Mouse (Mus musculus): ENCODE data around the gene Tlr4. TPM values are rescaled to one million over a fixed set of nuclear protein-coding genes. Genes with fewer than 3 reads are reported as not detected.

Tlr4 gene
- polyA plus RNA-seq, 1 experiment from 2014 or later, result 13.8 TPM

GRCm38 (mm10) chr4:66843255-66843654 lies 15.9 kb downstream of the Tlr4 start:
- no peak for ATAC-seq
- H3K27me3 ChIP-seq, result no peaks in the 10 kb centered on the region
- in situ Hi-C loops (cut with MboI; ENCODE audit: low pct_unique_long_range_greater_than_20kb), result no loop called here
- no peak for DNase-seq (ENCODE audit: low read depth, low spot score)
- ChIA-PET POLR2A (no interaction called here), CTCF (no interaction called here)
- no peak for TF ChIP-seq CTCF (IDR thresholded peaks at IDR 0.05)

GRCm38 (mm10) chr4:66852011-66852410 lies 24.6 kb downstream of the Tlr4 start:
- TF ChIP-seq CTCF (IDR thresholded peaks at IDR 0.05), result no peak
- no peak for DNase-seq (ENCODE audit: low read depth, low spot score)
- in situ Hi-C loops (cut with MboI; ENCODE audit: low pct_unique_long_range_greater_than_20kb), result no loop called here
- H3K27me3 ChIP-seq, result no peaks in the 10 kb centered on the region
- ATAC-seq, result peak; percentile 31
- POLR2A ChIA-PET, result no interaction called here
- CTCF ChIA-PET, result no interaction called here

DNA sequence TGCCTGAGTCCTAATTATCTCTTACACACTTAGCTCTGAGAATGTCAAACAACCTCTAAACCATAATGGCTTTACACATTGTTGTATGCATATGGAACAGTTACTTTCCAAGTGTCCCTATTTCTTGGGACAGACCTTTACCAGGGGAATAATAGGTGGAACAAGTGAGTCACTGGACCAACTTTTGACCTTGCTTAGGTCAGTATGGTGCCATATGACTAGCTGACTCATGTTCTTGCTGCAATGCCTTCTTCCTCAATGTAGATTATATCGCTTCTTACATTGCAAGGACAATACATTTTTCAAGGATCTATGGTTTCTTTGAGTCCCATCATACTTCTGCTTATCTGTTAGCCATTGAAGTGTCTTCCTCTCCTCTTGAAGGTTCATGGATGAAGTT lies 29.6 kb downstream of the Tlr4 start:
- in situ Hi-C loops (cut with MboI; ENCODE audit: low pct_unique_long_range_greater_than_20kb), result no loop called here
- DNase-seq (ENCODE audit: low read depth, low spot score), result no peak
- TF ChIP-seq CTCF (IDR thresholded peaks at IDR 0.05), result no peak
- CTCF ChIA-PET, result no interaction called here
- H3K27me3 ChIP-seq, result no peaks in the 10 kb centered on the region
- ATAC-seq, result no peak
- POLR2A ChIA-PET, result no interaction called here

- ATAC-seq, result peak; percentile 78
Observed at GRCm38 (mm10) chr4:66869919-66870318, 42.5 kb downstream of the Tlr4 start.

DNA sequence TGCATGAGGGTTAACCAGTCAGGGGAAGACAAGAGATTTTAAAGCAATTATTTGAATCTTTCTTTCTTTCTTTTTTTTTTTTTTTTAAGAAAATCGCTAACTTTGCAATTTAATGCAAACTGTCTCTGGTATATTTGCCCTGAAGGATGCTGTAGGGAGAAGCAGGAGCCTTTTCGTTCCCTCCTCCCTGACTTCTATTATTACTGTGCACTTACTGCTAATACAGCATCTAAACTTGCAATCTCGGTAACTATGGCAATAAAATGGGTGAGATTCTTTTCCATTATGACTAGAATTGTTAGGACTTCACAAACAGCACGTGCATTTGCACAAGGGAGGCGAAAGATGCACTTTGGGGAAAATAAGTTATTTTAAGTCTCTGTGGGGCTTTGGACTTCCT lies 44.6 kb downstream of the Tlr4 start:
- ChIA-PET CTCF (no interaction called here), POLR2A (no interaction called here)
- H3K27me3 ChIP-seq, result no peaks in the 10 kb centered on the region
- DNase-seq (ENCODE audit: low read depth, low spot score) (no peak), ATAC-seq (no peak)
- in situ Hi-C loops (cut with MboI; ENCODE audit: low pct_unique_long_range_greater_than_20kb), result no loop called here
- no peak for TF ChIP-seq CTCF (IDR thresholded peaks at IDR 0.05)

More at GRCm38 (mm10) chr4:66869919-66870318, 42.5 kb downstream of the Tlr4 start:
- ChIA-PET CTCF (no interaction called here), POLR2A (no interaction called here)
- in situ Hi-C loops (cut with MboI; ENCODE audit: low pct_unique_long_range_greater_than_20kb), result no loop called here
- H3K27me3 ChIP-seq, result no peaks in the 10 kb centered on the region
- no peak for DNase-seq (ENCODE audit: low read depth, low spot score)
- TF ChIP-seq CTCF (IDR thresholded peaks at IDR 0.05), result no peak

DNA sequence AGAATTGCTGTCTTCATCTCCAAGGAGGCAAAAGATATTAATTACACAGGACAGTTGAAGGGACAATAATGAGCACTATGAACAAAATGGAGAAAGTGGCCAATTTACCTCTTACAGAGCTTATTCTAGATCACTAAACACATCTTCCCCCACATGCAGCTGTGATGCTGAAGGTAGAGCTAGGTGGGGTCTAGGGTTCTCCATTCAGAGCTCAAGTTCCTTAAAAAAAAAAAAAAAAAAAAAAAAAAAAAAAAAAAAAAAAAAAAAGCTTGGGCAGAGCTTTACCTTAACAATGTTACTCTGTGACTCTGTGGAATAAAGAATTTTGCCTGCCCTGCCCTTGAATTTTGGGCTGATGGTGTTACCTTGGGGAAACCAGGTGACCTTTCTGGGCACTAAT lies 46.0 kb downstream of the Tlr4 start:
- DNase-seq (ENCODE audit: low read depth, low spot score) (no peak), ATAC-seq (no peak)
- no peak for TF ChIP-seq CTCF (IDR thresholded peaks at IDR 0.05)
- POLR2A ChIA-PET, result no interaction called here
- in situ Hi-C loops (cut with MboI; ENCODE audit: low pct_unique_long_range_greater_than_20kb), result no loop called here
- CTCF ChIA-PET, result no interaction called here
- H3K27me3 ChIP-seq, result no peaks in the 10 kb centered on the region

GRCm38 (mm10) chr4:66875751-66876150 lies 48.4 kb downstream of the Tlr4 start:
- ATAC-seq (no peak), DNase-seq (ENCODE audit: low read depth, low spot score) (no peak)
- in situ Hi-C loops (cut with MboI; ENCODE audit: low pct_unique_long_range_greater_than_20kb), result no loop called here
- CTCF ChIA-PET, result no interaction called here
- H3K27me3 ChIP-seq, result no peaks in the 10 kb centered on the region
- TF ChIP-seq CTCF (IDR thresholded peaks at IDR 0.05), result no peak
- POLR2A ChIA-PET, result no interaction called here

DNA sequence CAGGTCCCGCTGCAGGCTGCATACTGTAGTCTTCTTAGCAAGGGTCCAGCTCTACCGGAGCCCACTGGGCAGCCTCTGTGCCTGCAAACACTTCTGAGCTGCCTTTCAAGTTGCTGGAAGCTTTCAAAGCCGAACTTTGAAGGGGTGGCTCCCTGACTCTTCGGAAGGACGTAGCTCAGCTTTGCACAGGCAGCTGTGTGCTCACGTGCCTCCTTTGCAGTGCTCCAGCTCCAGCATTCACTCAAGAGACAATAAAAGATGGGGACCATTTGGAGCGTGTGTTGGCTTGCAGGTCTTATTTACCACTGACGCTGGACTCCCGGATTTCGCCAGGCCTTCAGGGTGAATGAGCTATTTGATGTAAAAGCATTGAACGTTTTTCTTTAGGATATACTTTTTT lies 50.2 kb downstream of the Tlr4 start:
- ChIA-PET CTCF (interaction anchor here (1.0 kb wide), 1 partner anchor 12 kb away, joined by 3 read pairs; no protein-coding TSS in a partner anchor), POLR2A (no interaction called here)
- ATAC-seq, result no peak
- no peak for TF ChIP-seq CTCF (IDR thresholded peaks at IDR 0.05)
- no peaks in the 10 kb centered on the region for H3K27me3 ChIP-seq
- in situ Hi-C loops (cut with MboI; ENCODE audit: low pct_unique_long_range_greater_than_20kb), result no loop called here
- no peak for DNase-seq (ENCODE audit: low read depth, low spot score)

DNA sequence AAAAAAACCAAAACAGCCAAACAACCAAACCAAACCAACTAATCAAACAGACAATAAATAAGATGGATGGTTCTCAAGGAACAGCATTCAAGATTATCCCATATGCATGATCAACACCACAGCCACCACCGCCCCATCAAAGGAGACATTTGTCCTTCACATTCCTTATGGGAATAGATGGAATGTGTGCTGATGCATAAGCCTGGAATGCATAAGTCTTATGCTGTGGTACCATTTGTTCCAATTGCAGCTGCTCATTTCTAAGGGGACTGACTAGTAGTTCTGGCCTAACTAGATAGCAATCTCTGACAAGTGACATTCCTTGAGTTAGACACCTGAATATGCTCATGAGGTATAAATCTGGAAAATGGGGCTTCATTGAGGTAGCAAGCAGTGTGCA lies 54.1 kb downstream of the Tlr4 start:
- no peaks in the 10 kb centered on the region for H3K27me3 ChIP-seq
- ATAC-seq, result no peak
- ChIA-PET CTCF (interaction anchor here (0.8 to 1.2 kb wide), 2 partner anchors 15 to 20 kb away, joined by 3 read pairs; no protein-coding TSS in a partner anchor), POLR2A (interaction anchor here (0.9 kb wide), 1 partner anchor 37 kb away, joined by 3 read pairs; no protein-coding TSS in a partner anchor)
- no peak for TF ChIP-seq CTCF (IDR thresholded peaks at IDR 0.05)
- in situ Hi-C loops (cut with MboI; ENCODE audit: low pct_unique_long_range_greater_than_20kb), result no loop called here
- no peak for DNase-seq (ENCODE audit: low read depth, low spot score)

DNA sequence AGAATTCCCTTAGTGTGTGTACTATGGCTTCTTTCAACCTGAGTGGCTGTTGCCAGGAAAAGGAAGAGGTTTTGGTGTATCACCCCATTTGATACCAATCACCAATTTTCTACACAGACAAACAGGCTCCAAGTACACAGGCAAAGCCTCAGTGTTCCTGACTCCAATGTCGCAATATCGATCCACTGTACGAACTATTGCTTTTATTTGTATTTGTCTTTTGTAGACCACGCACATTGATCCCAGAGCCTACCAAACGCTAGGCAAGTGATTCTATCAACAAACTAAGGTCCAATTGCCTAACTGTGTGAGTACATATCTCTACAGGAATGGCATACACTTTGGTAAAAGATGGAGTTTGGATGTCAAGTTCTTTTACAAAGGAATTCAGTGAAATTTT lies 55.9 kb downstream of the Tlr4 start:
- TF ChIP-seq CTCF (IDR thresholded peaks at IDR 0.05), result no peak
- ChIA-PET CTCF (no interaction called here), POLR2A (no interaction called here)
- H3K27me3 ChIP-seq, result no peaks in the 10 kb centered on the region
- in situ Hi-C loops (cut with MboI; ENCODE audit: low pct_unique_long_range_greater_than_20kb), result no loop called here
- ATAC-seq (no peak), DNase-seq (ENCODE audit: low read depth, low spot score) (no peak)

DNA sequence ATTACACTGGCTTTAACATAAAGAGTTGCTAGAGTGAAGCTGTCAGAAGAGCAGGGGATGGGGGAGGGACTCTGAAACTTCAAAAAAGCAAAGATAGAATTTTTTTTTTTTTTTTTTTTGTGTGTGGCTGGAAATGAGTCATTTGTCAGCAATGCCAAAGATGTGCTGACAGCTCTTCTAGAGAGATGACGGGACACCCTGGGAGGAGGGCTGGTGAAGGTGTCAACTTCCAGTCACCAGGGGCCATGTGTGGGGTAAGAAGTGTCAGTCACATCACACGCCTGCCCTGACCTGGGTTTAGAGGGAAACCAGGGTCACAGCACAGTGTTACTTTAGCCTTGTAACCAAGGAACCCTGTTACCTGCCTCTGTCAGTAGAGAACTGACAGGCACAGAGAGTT lies 67.2 kb downstream of the Tlr4 start:
- in situ Hi-C loops (cut with MboI; ENCODE audit: low pct_unique_long_range_greater_than_20kb), result no loop called here
- H3K27me3 ChIP-seq, result no peaks in the 10 kb centered on the region
- ChIA-PET POLR2A (interaction anchor here (0.6 kb wide), 1 partner anchor 26 kb away, joined by 4 read pairs; no protein-coding TSS in a partner anchor), CTCF (interaction anchor here (0.9 kb wide), 1 partner anchor 13 kb away, joined by 3 read pairs; no protein-coding TSS in a partner anchor)
- no peak for TF ChIP-seq CTCF (IDR thresholded peaks at IDR 0.05)
- ATAC-seq, result peak; percentile 82
- DNase-seq (ENCODE audit: low read depth, low spot score), result no peak

- H3K27me3 ChIP-seq, result no peaks in the 10 kb centered on the region
- no peak for TF ChIP-seq CTCF (IDR thresholded peaks at IDR 0.05)
- no peak for ATAC-seq
- POLR2A ChIA-PET, result no interaction called here
- no peak for DNase-seq (ENCODE audit: low read depth, low spot score)
- CTCF ChIA-PET, result interaction anchor here (0.9 kb wide), 1 partner anchor 13 kb away, joined by 3 read pairs; no protein-coding TSS in a partner anchor
- in situ Hi-C loops (cut with MboI; ENCODE audit: low pct_unique_long_range_greater_than_20kb), result no loop called here
Observed at GRCm38 (mm10) chr4:66894981-66895380, 67.6 kb downstream of the Tlr4 start.
